Mouse (Mus musculus): ENCODE measurements around the gene Cym.

Gene Cym

DNA sequence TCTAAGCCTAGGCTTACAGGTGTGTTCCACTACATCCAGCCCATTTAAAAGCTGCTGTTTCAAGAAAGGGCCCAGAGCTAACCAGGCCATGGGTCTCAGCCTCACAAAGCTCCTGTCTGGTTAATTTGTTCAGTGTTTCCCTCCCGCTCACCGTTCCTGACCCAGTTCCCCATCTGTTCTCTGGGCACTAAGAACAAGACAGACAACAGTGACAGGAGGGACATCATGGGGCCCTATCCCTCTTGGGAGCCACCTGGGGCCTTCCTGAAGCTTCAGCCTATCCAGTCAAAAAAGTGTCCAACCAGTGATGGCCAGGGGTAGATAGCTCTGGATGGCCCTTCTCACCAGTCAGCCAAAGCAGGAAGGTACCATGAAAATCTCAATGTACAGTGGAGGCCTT is 58.8 kb downstream of the Cym start:
- DNase-seq (ENCODE audit: low read depth) = no peak
